Mouse (Mus musculus) heart, embryonic 11.5 days (tissue): Measurements from ENCODE around the gene Gm17268. TPM values are rescaled to one million over a fixed set of nuclear protein-coding genes. Genes with fewer than 3 reads are reported as not detected.

ENCODE experiments used
- ATAC-seq: fragments of 200-750 bp; cut with Nextera tagmentation; replicated peaks from 2 replicates; pipeline ENCODE4 v1.8.0; 2017; ENCODE audit warnings: moderate library complexity; ENCODE audit not compliant: insufficient number of reproducible peaks, low FRiP score, low TSS enrichment
- H3K27ac ChIP-seq: fragments of 300-500 bp; sonication (generic); 2 replicates; pipeline ENCODE4 v1.5.1; 2014; ENCODE audit warnings: mild to moderate bottlenecking, low read depth, low read length
- H3K27me3 ChIP-seq: fragments of 300-500 bp; sonication (generic); 2 replicates; pipeline ENCODE4 v1.6.1; 2014; ENCODE audit warnings: mild to moderate bottlenecking, low read length, mixed read lengths; ENCODE audit not compliant: control insufficient read depth, insufficient read depth
- H3K36me3 ChIP-seq: fragments of 300-500 bp; sonication (generic); 2 replicates; pipeline ENCODE4 v1.6.1; 2014; ENCODE audit warnings: mild to moderate bottlenecking, low read length, moderate library complexity, mixed read lengths; ENCODE audit not compliant: control insufficient read depth, insufficient read depth
- H3K4me1 ChIP-seq: fragments of 300-500 bp; sonication (generic); 2 replicates; pipeline ENCODE4 v1.6.1; 2014; ENCODE audit warnings: low read length; ENCODE audit not compliant: control insufficient read depth, insufficient read depth
- H3K4me2 ChIP-seq: fragments of 300-500 bp; sonication (generic); 2 replicates; pipeline ENCODE4 v1.6.1; 2014; ENCODE audit warnings: mild to moderate bottlenecking, moderate library complexity
- H3K4me3 ChIP-seq: fragments of 300-500 bp; sonication (generic); 2 replicates; pipeline ENCODE4 v1.5.1; 2014; ENCODE audit warnings: low read depth, low read length
- H3K9ac ChIP-seq: fragments of 300-500 bp; sonication (generic); 2 replicates; pipeline ENCODE4 v1.6.1; 2014; ENCODE audit warnings: mild to moderate bottlenecking, low read depth, low read length, moderate library complexity
- H3K9me3 ChIP-seq: fragments of 300-500 bp; sonication (generic); replicated peaks from 2 replicates; pipeline ENCODE4 v1.6.1; 2016; ENCODE audit warnings: low read length; ENCODE audit not compliant: control insufficient read depth
- WGBS: fragments of 180-500 bp; shearing (Covaris S2); extraction: QIAGEN DNeasy Blood & Tissue Kit; methylation state at CpG from one replicate; pipeline ENCODE4 v1.1.7; 2014; ENCODE audit not compliant: insufficient replicate concordance; 5-methylcytosine and 5-hydroxymethylcytosine counted together
- polyA plus RNA-seq: library from polyadenylated mRNA; unstranded; fragments of >200 nt; fragmentation: Nextera tagmentation; extraction: Ambion mirVana; gene quantifications from 2 replicates; pipeline ENCODE4 v1.2.1, GENCODE M21; 2014

Gene Gm17268
- polyA plus RNA-seq, 1 experiment from 2014 or later = not detected

DNA sequence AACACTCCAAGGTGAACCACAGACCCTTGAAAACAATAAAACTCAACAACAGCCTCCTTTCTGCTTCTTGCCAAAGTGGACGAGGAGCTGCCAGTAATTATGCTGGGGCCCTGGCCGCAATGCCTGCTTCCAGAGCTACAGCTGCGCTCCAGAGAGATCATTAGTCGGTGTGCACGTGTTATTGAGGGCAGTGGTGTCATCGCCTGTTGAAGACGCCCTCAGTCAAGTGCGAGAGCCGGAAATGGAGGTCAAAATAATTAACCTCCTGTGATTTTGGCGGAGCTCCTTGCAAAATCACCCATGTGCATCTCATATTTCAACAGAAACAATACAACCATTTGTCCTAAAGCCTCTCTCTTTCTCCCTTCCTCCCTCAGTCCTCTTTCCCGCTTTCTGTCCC, 56.2 kb downstream of the Gm17268 start:
- Histone ChIP-seq H3K9ac (no peak overlapping the region), H3K36me3 (no peaks in the 10 kb centered on the region), H3K27ac (no peak overlapping the region), H3K27me3 (no peaks in the 10 kb centered on the region), H3K4me2 (no peak overlapping the region), H3K4me3 (no peak overlapping the region), H3K9me3 (no peaks in the 10 kb centered on the region), H3K4me1 (no peaks in the 10 kb centered on the region)
- ATAC-seq = no peak
- 59% methylated on average over 11 of the region's 11 CpGs for WGBS

Other genes starting within 250 kb of the Gm17268 start
- 0.06 TPM in 1 of 2 replicates, not detected in the other for gene 5530401A14Rik, start 177.9 kb downstream of the Gm17268 start, polyA plus RNA-seq
- 0.21 and 0.25 TPM in 2 replicates for gene Asic2, start 70.1 kb downstream of the Gm17268 start, polyA plus RNA-seq
- 6.8 and 8.2 TPM in 2 replicates for gene Ccl2, start 3.0 kb downstream of the Gm17268 start, polyA plus RNA-seq
- gene Ccl7, start 7.2 kb upstream of the Gm17268 start, polyA plus RNA-seq = 2.0 and 2.8 TPM in 2 replicates
- not detected in 2 replicates for gene Ccl11, start 19.3 kb upstream of the Gm17268 start, polyA plus RNA-seq
- 0.62 and 0.66 TPM in 2 replicates for gene Ccl12, start 63.3 kb upstream of the Gm17268 start, polyA plus RNA-seq
- not detected in 2 replicates for gene Ccl8, start 76.6 kb upstream of the Gm17268 start, polyA plus RNA-seq